Mouse (Mus musculus): ENCODE measurements at regions not wholly inside any gene's neighbourhood (a gene's known extent, or its start where the extent isn't known, plus 50 kb on each side); places are given as distances from the start of the nearest gene placed in this dataset.
A peak's percentile ranks its signal among the peaks of the same experiment; 100 is the strongest.

DNA sequence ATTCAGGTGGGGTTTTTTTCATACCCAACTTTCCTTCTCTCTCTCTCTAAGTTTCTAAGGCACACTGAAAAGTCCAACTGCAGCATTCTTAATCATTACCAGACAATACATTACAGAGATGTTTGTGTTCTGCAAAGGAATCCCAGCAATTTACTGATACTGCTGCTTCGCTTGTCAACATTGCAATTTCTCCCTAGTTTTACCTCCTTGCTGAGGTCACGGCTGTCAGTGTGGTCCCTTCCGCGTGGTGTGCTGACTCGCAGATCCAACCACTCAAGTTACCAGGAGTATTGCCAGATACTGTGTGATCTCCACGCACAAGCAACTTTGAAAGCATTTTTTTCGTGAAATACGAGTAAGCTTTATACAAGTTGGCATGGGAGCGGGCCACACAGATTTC, 144.9 kb upstream of the Dab2 start:
- no peak for DNase-seq (ENCODE audit: extremely low read depth, low read depth)

DNA sequence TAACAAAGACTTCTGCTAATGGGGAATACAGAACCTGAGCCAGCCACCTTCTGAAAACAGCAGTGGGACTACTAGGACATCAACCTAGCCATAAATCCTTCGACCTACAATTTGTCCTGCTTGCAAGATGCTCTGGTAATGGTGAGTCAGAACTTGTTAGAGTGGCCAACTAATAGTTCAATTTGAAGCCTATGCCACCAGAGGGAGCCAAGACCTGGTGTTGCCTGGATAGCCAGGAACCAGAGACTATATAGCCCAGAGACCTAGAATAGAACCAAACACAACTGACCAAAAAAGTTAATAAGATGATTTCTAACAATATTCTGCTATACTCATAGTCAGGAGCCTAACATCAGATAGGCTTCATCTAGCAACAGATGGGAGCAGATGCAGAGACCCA, 119.3 kb upstream of the Dab2 start:
- no peak for DNase-seq (ENCODE audit: extremely low read depth, low read depth)

DNA sequence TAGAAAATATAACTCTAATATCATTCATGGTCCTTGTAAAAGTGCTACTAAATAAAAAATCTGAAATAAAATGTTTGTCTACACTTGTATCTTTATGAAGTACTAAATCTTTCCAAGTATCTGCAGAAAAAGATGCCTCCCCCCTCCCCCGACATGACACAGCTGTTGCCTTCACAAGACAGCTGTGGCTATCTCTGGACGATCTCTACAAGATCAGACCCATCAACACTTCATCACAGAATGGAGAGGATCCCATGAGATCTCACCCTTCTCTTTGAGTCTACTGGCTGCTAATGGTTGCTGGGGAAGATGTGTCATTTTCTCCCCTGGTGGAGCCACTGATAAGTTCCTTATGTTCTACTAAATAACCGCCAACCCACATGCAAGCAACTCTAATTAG, 116.0 kb upstream of the Dab2 start:
- DNase-seq (ENCODE audit: extremely low read depth, low read depth): no peak

DNA sequence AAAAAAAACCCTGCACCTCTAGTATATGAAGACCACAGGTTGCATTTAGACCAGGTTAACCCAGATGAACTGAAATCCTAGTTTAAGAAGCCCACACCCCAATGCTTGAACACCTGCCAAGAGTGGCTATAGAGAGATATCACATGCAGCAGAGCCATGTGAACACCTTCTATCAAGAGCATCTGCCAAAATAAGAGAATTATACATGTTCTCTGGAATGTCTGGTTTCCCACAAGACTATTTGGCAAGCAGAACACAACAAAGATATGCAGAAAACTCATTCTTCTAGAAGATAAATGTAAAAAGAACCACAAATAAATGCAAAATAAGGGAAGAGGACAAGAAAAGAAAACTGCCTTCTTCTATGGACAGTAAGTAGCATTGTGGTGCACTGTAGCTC, 107.7 kb upstream of the Dab2 start:
- DNase-seq (ENCODE audit: extremely low read depth, low read depth): no peak

DNA sequence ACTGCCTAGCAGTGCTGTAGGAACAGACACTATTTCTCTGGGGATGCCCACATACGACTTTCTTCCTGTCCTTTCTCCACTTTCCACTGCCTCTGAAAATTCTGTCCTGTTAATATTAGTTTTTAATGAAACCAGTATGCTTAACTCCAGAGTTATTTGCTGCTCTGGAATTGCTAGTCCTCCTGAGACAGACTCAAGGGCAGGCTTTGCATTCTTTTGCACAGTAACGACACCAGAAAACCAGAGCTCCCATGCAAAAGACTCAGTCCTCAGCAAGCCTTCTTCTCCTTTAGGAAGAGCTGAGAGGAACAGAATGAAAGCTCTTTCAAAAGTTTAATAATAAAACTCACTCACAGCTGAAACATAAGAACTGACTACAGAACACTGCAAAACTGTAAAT, 92.3 kb upstream of the Dab2 start:
- no peak for DNase-seq (ENCODE audit: extremely low read depth, low read depth)

DNA sequence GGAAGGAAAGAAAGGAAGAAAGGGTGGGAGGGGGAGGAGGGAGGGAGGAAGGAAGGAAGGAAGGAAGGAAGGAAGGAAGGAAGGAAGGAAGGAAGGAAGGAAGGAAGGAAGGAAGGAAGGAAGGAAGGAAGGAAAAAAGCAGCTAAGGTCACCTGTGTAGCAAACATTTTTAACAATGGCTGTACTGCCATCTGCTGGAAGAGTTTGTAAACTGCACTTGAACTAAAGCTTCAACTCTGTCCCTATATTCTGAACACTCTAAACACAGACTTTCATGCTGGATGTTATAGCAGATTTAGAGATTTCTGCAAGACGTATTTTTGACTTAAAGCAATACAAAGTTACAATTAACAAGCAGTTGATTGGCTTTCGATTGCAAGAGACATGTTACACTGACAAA, 90.3 kb upstream of the Dab2 start:
- DNase-seq (ENCODE audit: extremely low read depth, low read depth): peak; percentile 17

DNA sequence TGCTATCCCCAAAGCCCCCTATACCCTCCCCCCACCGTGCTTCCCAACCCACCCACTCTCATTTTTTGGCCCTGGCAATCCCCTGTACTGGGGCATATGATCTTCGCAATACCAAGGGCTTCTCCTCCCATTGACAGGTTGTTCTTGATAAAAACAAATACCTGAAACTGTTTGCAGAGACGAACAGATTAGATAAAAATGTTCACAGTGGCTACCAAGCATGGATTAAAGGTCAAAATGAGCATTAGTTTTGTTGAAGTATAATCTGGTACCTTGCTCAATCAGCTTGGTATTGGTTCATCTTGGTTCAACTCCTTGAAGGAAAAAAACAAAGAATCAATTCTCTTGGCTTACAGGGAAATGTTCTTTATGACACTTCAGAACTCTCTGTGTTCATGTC, 81.5 kb upstream of the Dab2 start:
- DNase-seq (ENCODE audit: extremely low read depth, low read depth): no peak

DNA sequence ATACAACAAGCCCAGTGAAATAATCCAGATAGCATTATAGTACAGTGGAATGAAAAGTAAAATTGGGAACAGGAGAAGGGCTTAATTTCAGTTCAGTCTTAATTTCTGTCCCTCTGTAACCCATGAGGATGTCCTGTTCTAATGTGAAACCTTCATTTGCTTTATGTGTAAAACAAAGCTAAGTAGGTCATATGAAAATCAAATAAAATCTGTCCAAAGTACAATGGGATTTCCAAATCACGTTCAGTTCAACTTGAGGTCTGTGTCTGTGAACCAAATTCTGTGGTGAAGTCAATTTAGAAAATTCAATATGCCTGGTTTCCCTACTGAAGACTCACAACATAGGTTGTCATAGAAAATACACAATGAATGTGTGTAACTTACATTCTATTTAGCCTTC, 74.4 kb upstream of the Dab2 start:
- no peak for DNase-seq (ENCODE audit: extremely low read depth, low read depth)

DNA sequence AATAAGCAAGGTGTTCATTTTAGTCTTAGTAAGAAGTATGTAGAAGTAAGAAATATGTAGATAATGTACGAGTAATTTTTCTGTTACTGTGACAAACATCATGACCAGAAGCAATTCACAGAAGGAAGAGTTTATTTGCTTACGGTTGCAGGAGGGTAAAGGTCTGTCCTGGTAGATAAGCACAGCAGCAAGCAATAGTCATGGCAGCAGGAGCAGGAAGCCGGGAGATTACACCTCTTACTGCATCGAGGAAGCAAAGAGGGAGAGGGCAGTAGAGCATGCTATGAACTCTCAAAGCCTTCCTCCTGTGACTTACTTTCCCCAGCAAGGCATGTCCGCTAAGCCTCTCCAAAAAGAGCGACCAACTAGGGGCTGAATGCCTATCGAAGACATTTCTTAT, 69.0 kb upstream of the Dab2 start:
- peak; percentile 67 for DNase-seq (ENCODE audit: extremely low read depth, low read depth)

DNA sequence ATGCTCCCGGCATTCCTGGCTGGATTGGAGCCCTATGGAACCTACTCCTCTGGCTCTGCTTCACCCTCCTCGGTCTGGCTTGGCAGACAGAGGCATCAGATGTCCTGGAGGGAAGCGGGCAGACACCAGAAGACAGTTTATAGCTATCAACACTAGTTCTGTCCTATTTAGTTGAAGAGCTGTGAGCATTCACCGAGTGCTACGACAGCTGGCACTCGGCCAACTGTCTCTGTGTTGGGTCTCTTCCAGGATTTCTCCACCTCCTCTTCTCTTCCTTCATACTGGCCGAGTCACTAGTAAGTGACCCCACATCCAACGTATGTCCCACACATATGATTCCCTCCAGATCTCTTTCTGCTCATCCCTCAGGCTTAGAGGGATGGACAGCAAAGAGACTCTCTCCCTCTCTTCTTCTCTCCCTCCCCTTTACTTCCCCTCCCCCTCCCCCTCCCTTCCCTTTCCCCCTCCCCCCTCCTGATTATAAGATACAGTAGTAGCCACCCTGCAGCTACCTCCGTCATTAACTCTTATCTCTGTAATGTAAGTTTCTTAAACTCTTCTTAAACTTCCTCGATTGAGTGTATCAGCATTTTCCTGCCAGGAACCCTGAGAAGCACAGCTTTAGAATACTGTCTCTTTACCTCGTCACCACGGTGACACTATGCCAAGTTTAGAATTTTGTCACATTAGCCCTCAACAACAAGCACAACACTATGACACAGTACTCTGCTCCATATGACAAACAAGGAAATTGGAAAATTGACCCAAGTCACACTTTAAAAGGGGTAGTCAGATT, 68.1 kb upstream of the Dab2 start:
- peak; percentile 55 for DNase-seq (ENCODE audit: extremely low read depth, low read depth)

DNA sequence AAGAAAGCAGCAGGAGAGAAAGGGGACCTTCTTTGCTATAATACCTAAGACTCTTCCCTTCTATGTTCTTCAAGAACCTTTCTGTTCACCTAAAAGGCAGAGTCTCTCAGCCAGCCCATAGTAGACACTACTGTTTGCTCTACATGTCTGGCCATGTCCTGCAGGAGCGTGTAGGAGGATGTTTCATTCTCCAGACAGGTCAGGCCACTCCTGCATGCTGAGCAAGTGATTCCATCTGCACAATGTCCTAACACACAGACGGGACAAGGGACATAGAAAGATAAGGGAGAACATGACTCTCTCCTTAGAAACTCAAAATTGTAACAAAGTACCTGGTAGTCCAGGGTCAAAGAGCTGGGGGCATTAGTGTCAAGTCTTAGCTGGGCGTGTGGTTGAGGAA, 66.0 kb upstream of the Dab2 start:
- DNase-seq (ENCODE audit: extremely low read depth, low read depth): no peak

DNA sequence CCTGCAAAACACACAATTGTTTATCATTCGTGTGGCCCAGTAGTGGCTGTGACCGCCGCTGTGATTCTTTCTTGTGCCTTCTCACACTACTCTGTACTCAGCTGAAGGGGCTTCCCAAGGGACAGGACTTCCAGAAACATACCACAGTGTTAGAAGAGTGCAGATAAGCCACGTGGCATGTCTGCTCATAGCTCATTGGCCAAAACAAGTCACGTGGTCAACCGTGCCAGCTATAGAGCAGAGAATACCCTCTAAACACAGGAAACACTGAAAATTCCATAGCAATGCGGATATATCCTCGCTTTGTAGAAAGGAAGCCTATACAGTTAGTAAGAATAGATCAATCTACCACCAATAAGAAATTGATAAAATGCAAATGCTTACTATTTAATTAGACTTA, 63.0 kb upstream of the Dab2 start:
- DNase-seq (ENCODE audit: extremely low read depth, low read depth): no peak

DNA sequence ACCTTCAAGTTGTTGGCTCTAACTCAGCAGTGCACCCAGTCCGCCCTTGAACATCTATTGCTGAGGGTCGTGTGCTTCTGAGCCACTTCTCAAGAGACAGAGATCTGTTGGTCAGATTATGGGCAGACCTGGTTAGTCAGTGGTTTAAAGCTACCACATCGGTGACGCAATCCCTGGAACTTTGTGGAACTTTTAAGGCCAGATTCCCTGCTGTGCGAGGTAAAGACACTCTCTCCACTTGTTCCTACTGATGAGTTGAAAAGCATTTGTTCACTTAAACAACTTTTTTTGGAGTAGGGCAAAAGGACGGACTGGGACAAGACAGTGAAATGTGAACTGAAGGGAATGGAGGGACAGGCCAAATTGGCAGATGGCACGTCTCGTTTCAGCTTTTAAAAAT, 61.9 kb upstream of the Dab2 start:
- DNase-seq (ENCODE audit: extremely low read depth, low read depth): no peak

DNA sequence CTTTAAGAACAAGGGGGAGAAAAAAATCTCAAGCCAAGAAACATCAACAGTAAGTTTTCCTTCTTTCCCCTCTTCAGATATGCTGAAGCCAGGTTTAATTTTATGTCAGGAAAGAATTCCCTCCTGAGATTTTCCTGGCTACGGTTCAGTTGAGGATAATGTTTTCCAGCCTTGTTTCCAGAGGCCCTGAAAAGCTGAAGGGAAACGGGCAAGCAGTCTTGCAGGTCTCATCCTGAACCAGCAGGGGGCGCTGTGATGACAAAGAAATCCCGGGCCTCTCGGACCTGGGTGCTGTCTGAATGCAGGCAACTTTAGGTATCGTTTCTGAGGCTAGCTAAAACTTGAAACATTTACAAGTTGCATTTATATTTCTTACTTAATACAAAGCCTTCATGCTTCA, 61.5 kb upstream of the Dab2 start:
- DNase-seq (ENCODE audit: extremely low read depth, low read depth): peak; percentile 22

DNA sequence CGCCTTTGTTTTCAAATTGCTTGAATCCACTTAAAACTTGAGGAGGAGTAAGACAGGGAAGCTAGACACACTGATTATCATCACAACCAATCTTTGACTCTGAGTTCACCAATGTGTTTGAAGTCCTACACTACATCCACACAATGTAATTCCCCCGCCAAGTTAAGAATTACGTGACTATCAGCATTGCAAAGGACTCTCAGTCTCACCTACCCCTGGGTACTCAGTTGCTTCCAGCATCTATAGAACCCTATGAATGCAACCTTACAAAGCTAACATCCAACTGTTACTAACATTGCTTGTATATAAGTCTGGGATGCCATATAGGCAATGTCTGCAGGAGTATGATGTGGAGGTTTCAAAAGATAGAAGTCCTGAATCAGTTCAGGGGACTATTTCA, 60.8 kb upstream of the Dab2 start:
- no peak for DNase-seq (ENCODE audit: extremely low read depth, low read depth)

DNA sequence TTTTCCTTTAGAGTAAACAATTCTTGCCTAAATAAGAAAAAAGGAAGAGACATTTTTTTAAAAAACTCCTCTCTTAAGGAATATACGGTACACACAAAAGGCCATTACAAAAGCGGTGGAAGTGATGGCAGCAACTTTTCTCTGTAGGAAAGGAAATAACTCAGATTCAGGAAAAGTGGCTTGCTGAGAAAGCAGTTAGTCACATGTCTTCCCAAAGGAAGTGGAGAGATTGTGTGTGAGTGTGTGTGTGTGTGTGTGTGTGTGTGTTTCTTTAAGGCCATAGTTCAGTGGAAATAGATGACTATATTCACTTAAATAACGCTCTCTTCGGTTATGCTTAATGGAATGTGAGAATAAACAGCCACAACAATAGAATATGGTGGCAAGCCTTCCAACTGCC, 57.5 kb upstream of the Dab2 start:
- no peak for DNase-seq (ENCODE audit: extremely low read depth, low read depth)

DNA sequence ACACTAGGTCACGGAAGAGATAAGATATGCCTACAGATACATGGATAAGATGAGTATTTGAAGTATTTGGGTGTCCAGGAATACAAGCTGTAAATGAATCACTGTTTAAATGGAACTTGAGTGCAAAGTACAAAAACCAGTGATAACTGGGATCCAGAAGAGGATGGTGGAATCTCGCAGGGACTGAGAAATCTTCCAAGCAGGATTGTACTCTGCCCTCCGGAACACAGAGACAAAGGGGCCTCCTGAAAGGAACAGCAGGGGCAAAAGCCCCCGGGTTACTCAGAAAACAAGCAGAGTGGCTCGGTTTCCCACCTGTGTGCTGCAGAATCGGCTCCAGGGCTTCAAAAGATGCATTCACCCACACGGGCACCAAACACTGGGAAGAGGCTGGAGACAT, 55.2 kb upstream of the Dab2 start:
- DNase-seq (ENCODE audit: extremely low read depth, low read depth): no peak

DNA sequence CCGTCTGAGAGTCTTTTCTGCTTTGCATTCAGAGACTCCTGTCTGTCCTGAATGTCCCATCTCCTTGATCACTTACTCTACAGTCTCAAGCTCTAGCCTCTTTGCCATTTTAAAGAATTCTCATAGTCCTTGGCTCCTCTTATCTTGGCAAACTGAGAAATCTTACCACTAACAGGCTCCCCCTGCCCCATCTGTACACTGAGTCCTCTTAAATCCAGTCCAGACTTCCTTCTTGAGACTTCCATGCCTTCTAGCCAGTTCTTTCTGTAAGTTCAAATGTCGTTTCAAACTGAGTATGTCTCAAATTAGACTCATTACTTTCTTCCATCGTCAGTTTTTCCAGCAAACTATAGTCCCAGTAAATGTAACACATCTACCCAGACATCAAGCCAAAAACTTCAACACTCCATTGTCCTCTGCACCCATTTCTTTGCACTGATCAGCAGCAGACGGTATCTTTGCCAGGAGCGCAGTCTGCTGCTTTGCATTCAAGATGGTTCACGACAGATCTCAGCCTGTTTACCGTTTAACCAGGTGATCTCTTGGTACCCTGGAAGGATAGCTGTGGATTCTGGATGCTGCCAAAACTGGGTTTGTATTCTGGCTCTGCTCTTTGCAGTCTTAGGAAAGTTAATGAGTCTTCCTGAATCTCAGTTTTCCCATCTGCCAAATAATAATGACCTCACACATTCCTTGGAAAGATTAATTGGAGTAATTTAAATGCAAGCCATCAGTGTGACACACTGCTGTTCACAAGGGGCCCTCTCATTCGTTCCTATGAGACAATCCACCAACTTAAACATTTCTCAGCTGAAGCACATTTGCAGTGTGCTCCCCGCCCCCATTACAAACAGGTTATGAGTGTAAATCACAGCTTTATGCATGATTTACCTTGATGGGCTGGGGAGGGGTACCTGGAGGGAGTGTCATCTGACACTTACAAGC, 53.4 kb upstream of the Dab2 start:
- DNase-seq (ENCODE audit: extremely low read depth, low read depth): no peak

DNA sequence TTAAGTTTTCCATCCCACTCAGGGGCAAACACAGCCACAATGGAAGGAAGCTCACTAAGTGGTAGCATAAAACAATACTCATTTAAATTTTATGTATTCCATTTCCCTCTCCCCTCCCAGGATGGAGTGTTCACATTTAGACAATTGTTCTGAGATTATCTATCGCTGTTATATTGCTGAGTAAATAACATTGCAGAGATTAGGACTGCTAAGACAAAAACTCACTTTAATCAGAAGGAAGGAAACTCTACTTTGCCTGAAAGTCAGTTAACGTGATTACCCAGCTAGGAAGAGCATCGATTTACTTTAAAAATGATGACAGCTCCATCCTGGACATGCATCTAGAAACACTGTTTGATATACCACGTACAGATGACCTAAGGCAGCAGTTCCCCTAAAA, 51.1 kb upstream of the Dab2 start:
- DNase-seq (ENCODE audit: extremely low read depth, low read depth): no peak
